Mouse (Mus musculus): ENCODE results near the gene Arhgef15. TPM values are rescaled to one million over a fixed set of nuclear protein-coding genes. Genes with fewer than 3 reads are reported as not detected.

The Arhgef15 gene
- total RNA-seq, 2 experiments from 2014 or later: 18.5 to 19.5 TPM

DNA sequence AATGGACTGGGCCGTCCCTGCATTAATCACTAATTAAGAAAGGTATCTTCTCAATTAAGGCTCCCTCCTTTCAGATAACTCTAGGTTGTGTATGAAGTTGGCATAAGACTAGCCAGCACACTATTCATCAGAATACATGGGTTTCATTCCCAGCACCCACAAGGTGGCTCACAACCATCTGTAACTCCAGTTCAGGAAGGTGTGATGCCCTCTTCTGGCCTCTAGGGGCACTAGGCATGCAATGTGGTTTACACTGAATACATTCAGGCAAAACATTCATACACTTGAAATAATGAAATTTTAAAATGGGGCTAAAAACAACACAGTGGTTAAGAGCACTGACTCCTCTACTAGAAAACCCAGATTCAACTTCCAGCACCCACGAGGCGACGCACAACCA, 60.2 kb downstream of the Arhgef15 start:
- DNase-seq (ENCODE audit: low spot score in 2 of 2): no peak

DNA sequence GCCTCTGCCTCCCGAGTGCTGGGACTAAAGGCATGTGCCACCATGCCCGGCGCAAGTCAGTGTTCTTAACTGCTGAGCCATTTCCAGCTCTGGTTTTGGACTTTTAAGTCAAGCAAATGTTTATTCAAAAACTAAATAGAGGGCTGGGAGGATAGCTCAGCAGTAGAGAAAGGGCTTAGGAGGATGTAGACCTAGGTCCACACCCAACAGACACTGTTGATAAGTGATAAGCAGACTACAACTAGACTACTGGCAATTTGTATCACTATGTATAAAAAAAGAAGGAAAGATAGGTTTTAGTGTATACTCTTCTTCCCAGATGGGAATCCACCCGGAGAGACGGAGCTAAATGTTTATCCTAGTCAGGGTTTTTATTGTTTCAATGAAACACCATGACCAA, 61.0 kb downstream of the Arhgef15 start:
- no peak for DNase-seq (ENCODE audit: low spot score in 2 of 2)

DNA sequence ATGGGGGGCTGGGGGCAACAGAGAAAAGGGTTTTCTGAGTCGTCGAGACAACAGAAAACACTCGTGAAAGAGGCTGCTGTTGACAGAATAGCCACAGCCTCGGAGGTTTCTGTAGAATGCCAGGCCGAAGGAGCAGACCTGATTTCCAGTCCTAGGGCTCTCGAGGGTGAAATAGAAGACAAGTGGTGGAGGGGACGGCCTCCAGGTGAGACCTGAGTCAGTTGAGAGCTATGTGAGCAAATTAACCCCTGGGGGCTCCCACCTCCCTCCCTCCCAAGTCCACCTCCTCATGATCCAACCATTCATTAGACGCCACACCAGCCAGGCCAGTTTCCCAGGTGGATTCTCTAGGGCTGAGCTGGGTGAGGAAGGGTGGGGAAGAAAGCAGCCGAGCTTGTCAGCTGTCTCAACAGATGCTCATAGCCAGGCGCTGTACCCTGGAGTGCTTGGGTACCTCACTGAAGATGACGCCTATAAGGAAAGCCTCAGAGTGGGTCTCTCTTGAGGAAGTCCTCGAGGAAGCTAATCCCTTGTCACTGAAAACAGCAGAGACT, 63.3 kb downstream of the Arhgef15 start:
- no peak for DNase-seq (ENCODE audit: low spot score in 2 of 2)

Small RNAs within 50 kb of the gene (microRNA-seq; reads per million reads assigned to microRNA genes)
- 0 to 0.47 reads per million in 2 experiments for gene Mir3062 (ENCODE audit: borderline number of aligned reads in 2 of 2)

Other genes with a start within 250 kb of the Arhgef15 start
- 10 to 100 TPM; 76.9 to 85.9 TPM for gene Ndel1, start 85.6 kb downstream of the Arhgef15 start, total RNA-seq (2021)
- not detected for gene Rnf222, start 68.9 kb downstream of the Arhgef15 start, total RNA-seq (2021)
- gene Rpl26, start 55.9 kb downstream of the Arhgef15 start, total RNA-seq (2021): 1,000 to 10,000 TPM; 1,157 to 1,226 TPM
- under 1 TPM in 1 of 2 experiments, not detected in 1; 0.46 TPM for gene Odf4, start 30.4 kb downstream of the Arhgef15 start, total RNA-seq (2021)
- gene Slc25a35, start 10.7 kb upstream of the Arhgef15 start, total RNA-seq (2021): 10 to 100 TPM; 30.6 to 55.5 TPM
- 10 to 100 TPM; 13.5 to 16.7 TPM for gene Rangrf, start 17.7 kb upstream of the Arhgef15 start, total RNA-seq (2021)
- gene Pfas, start 51.0 kb upstream of the Arhgef15 start, total RNA-seq (2021): 10 to 100 TPM; 26.4 to 30.4 TPM
- 10 to 100 TPM; 20.3 to 28.9 TPM for gene Ctc1, start 58.4 kb upstream of the Arhgef15 start, total RNA-seq (2021)
- gene Aurkb, start 88.2 kb upstream of the Arhgef15 start, total RNA-seq (2021): 1 to 10 TPM; 1.4 to 1.9 TPM
- 10 to 100 TPM; 23.7 to 23.9 TPM for gene Borcs6, start 102.2 kb upstream of the Arhgef15 start, total RNA-seq (2021)
- 10 to 100 TPM in 1 of 2 experiments, 1 to 10 TPM in 1; 8.1 to 11.9 TPM for gene Tmem107, start 113.3 kb upstream of the Arhgef15 start, total RNA-seq (2021)
- 100 to 1,000 TPM; 106 to 137 TPM for gene Vamp2, start 131.0 kb upstream of the Arhgef15 start, total RNA-seq (2021)
- 10 to 100 TPM; 66.6 to 77.7 TPM for gene Per1, start 137.7 kb upstream of the Arhgef15 start, total RNA-seq (2021)
- gene Hes7, start 162.9 kb upstream of the Arhgef15 start, total RNA-seq (2021): under 1 TPM in 1 of 2 experiments, not detected in 1; 0.26 TPM
- gene 9130213A22Rik, start 165.1 kb upstream of the Arhgef15 start, total RNA-seq (2021): under 1 TPM; 0.43 to 0.61 TPM
- 1 to 10 TPM; 1.1 to 1.6 TPM for gene Aloxe3, start 168.4 kb upstream of the Arhgef15 start, total RNA-seq (2021)
- not detected for gene Alox12b, start 199.5 kb upstream of the Arhgef15 start, total RNA-seq (2021)
- not detected for gene Alox8, start 240.4 kb upstream of the Arhgef15 start, total RNA-seq (2021)